Mouse (Mus musculus) CH12.LX (cell line): ENCODE measurements around the gene Rplp1. TPM values are rescaled to one million over a fixed set of nuclear protein-coding genes. Genes with fewer than 3 reads are reported as not detected.

Experiments
- DNase-seq: peaks from one replicate; pipeline ENCODE4 v3.0.0-alpha.2; 2013; ENCODE audit errors: extremely low read depth
- H3K27ac ChIP-seq: 2 replicates; pipeline ENCODE4 v1.5.1; 2012; ENCODE audit warnings: low read depth, mild to moderate bottlenecking, control low read depth, moderate library complexity; ENCODE audit not compliant: insufficient read depth
- H3K27me3 ChIP-seq: replicated peaks from 2 replicates; pipeline ENCODE3; 2012; ENCODE audit warnings: inconsistent platforms
- H3K36me3 ChIP-seq, 2 experiments: replicated peaks in 1 of 2; 2 replicates each; pipeline versions ENCODE3 to v1.6.1; 2012; ENCODE audit warnings: inconsistent platforms in 1 of 2, low read length in 1 of 2, mild to moderate bottlenecking in 1 of 2, mixed read lengths in 1 of 2, moderate library complexity in 1 of 2; ENCODE audit not compliant: control insufficient read depth in 1 of 2, insufficient read depth in 1 of 2
- H3K4me1 ChIP-seq, 2 experiments: 2 replicates each; pipeline ENCODE4 v1.6.1; 2012; ENCODE audit warnings: inconsistent platforms in 1 of 2, moderate library complexity in 1 of 2; ENCODE audit not compliant: insufficient read depth in 2 of 2, control insufficient read depth in 1 of 2
- H3K4me2 ChIP-seq: 2 replicates; pipeline ENCODE4 v1.6.1; 2012; ENCODE audit warnings: low read depth, mild to moderate bottlenecking, control low read depth; ENCODE audit not compliant: poor library complexity, insufficient read depth, severe bottlenecking
- H3K4me3 ChIP-seq, 3 experiments: fragments of 150-350 bp in 1 of 3; sonication (generic) in 1 of 3; replicated peaks in 1 of 3; 2 replicates each; pipeline versions ENCODE3 to v1.5.1; 2011 to 2012; ENCODE audit warnings: low read depth in 2 of 3, low read length in 2 of 3, mild to moderate bottlenecking in 2 of 3, moderate library complexity in 2 of 3, control low read depth in 1 of 3, improper control_type of control experiment in 1 of 3, inconsistent platforms in 1 of 3, mixed read lengths in 1 of 3; ENCODE audit not compliant: poor library complexity in 1 of 3
- H3K79me2 ChIP-seq: replicated peaks from 2 replicates; pipeline ENCODE4 v1.6.1; 2012; ENCODE audit warnings: mild to moderate bottlenecking, moderate library complexity; ENCODE audit not compliant: control insufficient read depth, poor library complexity, insufficient read depth, severe bottlenecking; ENCODE audit errors: extremely low read depth
- H3K9ac ChIP-seq: 2 replicates; pipeline ENCODE4 v1.6.1; 2012; ENCODE audit warnings: low read depth, mild to moderate bottlenecking, control low read depth, moderate library complexity; ENCODE audit not compliant: insufficient read depth
- H3K9me3 ChIP-seq: replicated peaks from 2 replicates; pipeline ENCODE3; 2012; ENCODE audit warnings: low read length, inconsistent platforms, mixed read lengths
- BHLHE40 ChIP-seq: IDR thresholded peaks from 2 replicates; pipeline ENCODE4 v1.6.1; 2011; ENCODE audit warnings: mild to moderate bottlenecking, low read depth, low read length, improper control_type of control experiment
- CHD1 ChIP-seq: IDR thresholded peaks from 2 replicates; pipeline ENCODE4 v1.6.1; 2012; ENCODE audit warnings: low read depth, low read length, improper control_type of control experiment, inconsistent platforms
- CHD2 ChIP-seq: IDR thresholded peaks from 2 replicates; pipeline ENCODE4 v1.6.1; 2011; ENCODE audit warnings: low read length, improper control_type of control experiment
- CTCF ChIP-seq, 2 experiments: IDR thresholded peaks in 1 of 2; conservative IDR thresholded peaks in 1 of 2; 2 replicates each; pipeline ENCODE4 v1.5.1; 2011 to 2012; ENCODE audit warnings: low read depth in 2 of 2, low read length in 2 of 2, improper control_type of control experiment in 1 of 2, inconsistent platforms in 1 of 2, mild to moderate bottlenecking in 1 of 2, moderate library complexity in 1 of 2
- E2F4 ChIP-seq: IDR thresholded peaks from 2 replicates; pipeline ENCODE4 v1.6.1; 2011; ENCODE audit warnings: low read depth, low read length, improper control_type of control experiment; ENCODE audit not compliant: insufficient replicate concordance
- EP300 ChIP-seq: IDR thresholded peaks from 2 replicates; pipeline ENCODE4 v1.6.1; 2011; ENCODE audit warnings: low read length, improper control_type of control experiment
- ETS1 ChIP-seq: conservative IDR thresholded peaks from 2 replicates; pipeline ENCODE4 v1.6.1; 2012; ENCODE audit warnings: low read depth, mild to moderate bottlenecking, inconsistent platforms, low read length, improper control_type of control experiment, moderate library complexity
- IRF4 ChIP-seq: IDR thresholded peaks from 2 replicates; pipeline ENCODE4 v1.6.1; 2014; ENCODE audit warnings: low read depth, mild to moderate bottlenecking, inconsistent platforms, low read length, improper control_type of control experiment
- JUN ChIP-seq: IDR thresholded peaks from 2 replicates; pipeline ENCODE4 v1.6.1; 2011; ENCODE audit warnings: low read depth, mild to moderate bottlenecking, low read length, improper control_type of control experiment, moderate library complexity; ENCODE audit not compliant: insufficient read depth
- JUND ChIP-seq: conservative IDR thresholded peaks from 2 replicates; pipeline ENCODE4 v1.6.1; 2011; ENCODE audit warnings: low read depth, low read length, improper control_type of control experiment
- KAT2A ChIP-seq: IDR thresholded peaks from 2 replicates; pipeline ENCODE4 v1.6.1; 2012; ENCODE audit warnings: low read length, improper control_type of control experiment, inconsistent platforms; ENCODE audit not compliant: insufficient replicate concordance
- MAFK ChIP-seq: IDR thresholded peaks from 2 replicates; pipeline ENCODE4 v1.6.1; 2011; ENCODE audit warnings: low read length, improper control_type of control experiment; ENCODE audit not compliant: insufficient replicate concordance
- MAZ ChIP-seq: IDR thresholded peaks from 2 replicates; pipeline ENCODE4 v1.6.1; 2012; ENCODE audit warnings: low read depth, mild to moderate bottlenecking, inconsistent platforms, low read length, improper control_type of control experiment, moderate library complexity
- MEF2A ChIP-seq: IDR thresholded peaks from 2 replicates; pipeline ENCODE4 v1.6.1; 2014; ENCODE audit warnings: low read depth, mild to moderate bottlenecking, inconsistent platforms, low read length, improper control_type of control experiment, borderline replicate concordance
- NRF1 ChIP-seq: IDR thresholded peaks from 2 replicates; pipeline ENCODE4 v1.6.1; 2014; ENCODE audit warnings: low read depth, mild to moderate bottlenecking, inconsistent platforms, low read length, improper control_type of control experiment, moderate library complexity
- PAX5 ChIP-seq: IDR thresholded peaks from 2 replicates; pipeline ENCODE4 v1.6.1; 2012; ENCODE audit warnings: low read length, inconsistent platforms, mixed read lengths
- RAD21 ChIP-seq: IDR thresholded peaks from 2 replicates; pipeline ENCODE4 v1.6.1; 2011; ENCODE audit warnings: low read depth, mild to moderate bottlenecking, low read length, improper control_type of control experiment, moderate library complexity
- SIN3A ChIP-seq: IDR thresholded peaks from 2 replicates; pipeline ENCODE4 v1.6.1; 2012; ENCODE audit warnings: low read length, improper control_type of control experiment, inconsistent platforms
- SMC3 ChIP-seq: IDR thresholded peaks from 2 replicates; pipeline ENCODE4 v1.6.1; 2011; ENCODE audit warnings: low read depth, low read length, improper control_type of control experiment
- TBP ChIP-seq: conservative IDR thresholded peaks from 2 replicates; pipeline ENCODE4 v1.6.1; 2011; ENCODE audit warnings: low read depth, low read length, improper control_type of control experiment
- TCF12 ChIP-seq: IDR thresholded peaks from 2 replicates; pipeline ENCODE4 v1.6.1; 2014; ENCODE audit warnings: low read depth, mild to moderate bottlenecking, inconsistent platforms, low read length, improper control_type of control experiment
- USF1 ChIP-seq: IDR thresholded peaks from 2 replicates; pipeline ENCODE4 v1.6.1; 2014; ENCODE audit warnings: low read depth, mild to moderate bottlenecking, inconsistent platforms, low read length, improper control_type of control experiment
- ZC3H11A ChIP-seq: IDR thresholded peaks from 2 replicates; pipeline ENCODE4 v1.6.1; 2012; ENCODE audit warnings: low read depth, mild to moderate bottlenecking, inconsistent platforms, low read length, improper control_type of control experiment
- ZKSCAN1 ChIP-seq: IDR thresholded peaks from 2 replicates; pipeline ENCODE4 v1.6.1; 2012; ENCODE audit warnings: low read depth, inconsistent platforms, low read length, improper control_type of control experiment, borderline replicate concordance
- ZMIZ1 ChIP-seq: IDR thresholded peaks from 2 replicates; pipeline ENCODE4 v1.6.1; 2012; ENCODE audit warnings: low read depth, mild to moderate bottlenecking, inconsistent platforms, low read length, improper control_type of control experiment
- dilution Hi-C: fragments of 300-500 bp; cut with MboI; formaldehyde crosslinking; loops from 2 replicates; pipeline ENCODE4 v1.14.3; 2020; ENCODE audit warnings: low sequenced_read_pairs; ENCODE audit not compliant: extremely low pct_unique_long_range_greater_than_20kb, extremely low pct_ligation_motif_present
- in situ Hi-C: fragments of 300-500 bp; cut with MboI; formaldehyde crosslinking; loops from 3 replicates; pipeline ENCODE4 v1.14.3; 2019; ENCODE audit warnings: low sequenced_read_pairs, low pct_ligation_motif_present, low pct_unique_long_range_greater_than_20kb, mixed read lengths
- polyA plus RNA-seq: library from polyadenylated mRNA; unstranded; fragments of >175 nt; gene quantifications from 2 replicates; pipeline ENCODE4 v1.2.1, GENCODE M21; 2012; ENCODE audit warnings: low read depth; ENCODE audit not compliant: insufficient read length
- total RNA-seq, 2 experiments: library from RNA; depleted of rRNA; stranded (reverse); fragments of 300-350 nt in 1 of 2; fragments of >200 nt in 1 of 2; gene quantifications; 2 replicates each; pipeline ENCODE4 v1.2.3; 2012 to 2014

The Rplp1 gene
- total and polyA plus RNA-seq, 3 experiments: 6,276 to 13,782 (median 7,835) TPM

GRCm38 (mm10) chr9:61902445-61902844 is 11.9 kb downstream of the Rplp1 start:
- H3K27ac ChIP-seq: no peak overlapping the region
- in situ Hi-C loops: no loop called here
- TF ChIP-seq CTCF (conservative IDR thresholded peaks at IDR 0.05 in 1 of 2, IDR thresholded peaks at IDR 0.05 in 1 of 2; ENCODE audit: low read depth in 2 of 2, low read length in 2 of 2) (no peak), MAFK (no peak), CHD2 (no peak), ZC3H11A (no peak), USF1 (no peak), ZKSCAN1 (no peak), EP300 (no peak)
- TF ChIP-seq, all 38 proteins: peak for 0
- Histone ChIP-seq H3K4me1 (peaks cover 15 to 67% of the 10 kb centered on the region in 2 experiments), H3K27me3 (peaks cover 4% of the 10 kb centered on the region), H3K79me2 (no peaks in the 10 kb centered on the region), H3K4me2 (no peak overlapping the region), H3K9ac (no peak overlapping the region), H3K9me3 (no peaks in the 10 kb centered on the region), H3K4me3 (no peak overlapping the region), H3K36me3 (peaks cover 0 to 2% of the 10 kb centered on the region in 2 experiments)
- no peak for DNase-seq
- dilution Hi-C loops: no loop called here

- dilution Hi-C loops: no loop called here
- H3K9ac ChIP-seq: no peak overlapping the region
- peaks cover 12 to 58% of the 10 kb centered on the region in 2 experiments for H3K4me1 ChIP-seq
- H3K9me3 ChIP-seq: no peaks in the 10 kb centered on the region
- peak; percentile 88 for DNase-seq
- in situ Hi-C loops: no loop called here
- TF ChIP-seq SIN3A: no peak
- TF ChIP-seq EP300: peak; percentile 94
- TF ChIP-seq TCF12: peak; percentile 90
- no peak for TF ChIP-seq CHD1
- TF ChIP-seq PAX5: no peak
- TF ChIP-seq ETS1: peak; percentile 88
- no peak for TF ChIP-seq CTCF (conservative IDR thresholded peaks at IDR 0.05 in 1 of 2, IDR thresholded peaks at IDR 0.05 in 1 of 2; ENCODE audit: low read depth in 2 of 2, low read length in 2 of 2)
- TF ChIP-seq NRF1: no peak
- no peak for TF ChIP-seq MAZ
- TF ChIP-seq SMC3: no peak
- TF ChIP-seq KAT2A: 0 out of 2 replicates have a peak, but pooled peaks have one; percentile 45
- TF ChIP-seq MEF2A: peak; percentile 30; the same call in 1 of the 2 replicates
- peak; percentile 72; the same call in 1 of the 2 replicates for TF ChIP-seq MAFK
- TF ChIP-seq RAD21: no peak
- peak; percentile 94 for TF ChIP-seq IRF4
- no peak for TF ChIP-seq ZMIZ1
- TF ChIP-seq JUND: 0 out of 2 replicates have a peak, but pooled peaks have one; percentile 25
- 0 out of 2 replicates have a peak, but pooled peaks have one; percentile 11 for TF ChIP-seq CHD2
- TF ChIP-seq BHLHE40: peak; percentile 87
- TF ChIP-seq JUN: peak; percentile 33; the same call in 1 of the 2 replicates
- TF ChIP-seq E2F4: no peak
- no peak for TF ChIP-seq TBP
- TF ChIP-seq USF1: no peak
- no peak overlapping the region for H3K27ac ChIP-seq
- peaks cover 4% of the 10 kb centered on the region for H3K27me3 ChIP-seq
- peaks cover 0 to 2% of the 10 kb centered on the region in 2 experiments for H3K36me3 ChIP-seq
- no peak overlapping the region for H3K4me3 ChIP-seq
- no peaks in the 10 kb centered on the region for H3K79me2 ChIP-seq
- peak overlapping the region; percentile 21 for H3K4me2 ChIP-seq
These were observed 12.8 kb downstream of the Rplp1 start for GRCm38 (mm10) chr9:61901574-61901973.
